ENCODE assay signal across 41 mouse cellular contexts in genomic region chr1:166524709-166525108, GRCm38 (mm10). TPM values are rescaled to one million over a fixed set of nuclear protein-coding genes. Genes with fewer than 3 reads are reported as not detected.
"Had no signal": no experiment of that assay in that cellular context is flagged by ENCODE, and none has a peak within 500 bp of the region (broad histone marks: within the 10 kb centered on the region; RNA-seq: fewer than 3 reads in every experiment).

No protein-coding gene starts in this region.

RNA-seq across cellular contexts. Expression of gene Gm4846, which starts 27.3 kb away (rescaled TPM):
- total RNA-seq: heart, postnatal 10 days; heart, postnatal 14 days; heart, postnatal 25 days; heart, postnatal 36 days; heart, postnatal 4 days; hematopoietic stem cell, adult 5-6 weeks; layer of hippocampus, adult 18-20 months; layer of hippocampus, adult 2 months; layer of hippocampus, adult 8-10 months; layer of hippocampus, postnatal 10 days; layer of hippocampus, postnatal 14 days; layer of hippocampus, postnatal 25 days; layer of hippocampus, postnatal 36 days; left cerebral cortex, adult 18-20 months; left cerebral cortex, adult 2 months had no signal
- polyA plus RNA-seq: heart, embryonic 11.5 days; heart, embryonic 12.5 days; heart, embryonic 13.5 days; heart, embryonic 14.5 days; heart, embryonic 15.5 days; heart, embryonic 16.5 days; heart, postnatal 0 days; hindbrain, embryonic 10.5 days; hindbrain, embryonic 11.5 days; hindbrain, embryonic 12.5 days; hindbrain, embryonic 13.5 days; hindbrain, embryonic 14.5 days; hindbrain, embryonic 15.5 days; hindbrain, embryonic 16.5 days; hindbrain, postnatal 0 days; inflammation-experienced regulatory T-cells, adult 6 months; intestine, embryonic 14.5 days; intestine, embryonic 15.5 days; intestine, embryonic 16.5 days; intestine, postnatal 0 days; kidney, adult 2 months; kidney, embryonic 14.5 days; kidney, embryonic 15.5 days; kidney, embryonic 16.5 days; kidney, postnatal 0 days; large intestine, adult 2 months had no signal
